Mouse (Mus musculus) left cerebral cortex, adult 11 months (tissue): ENCODE measurements around the gene Surf2.

Experiments
- DNase-seq: peaks from one replicate; pipeline ENCODE4 v3.0.0; 2022; ENCODE audit warnings: low spot score

The Surf2 gene

DNA sequence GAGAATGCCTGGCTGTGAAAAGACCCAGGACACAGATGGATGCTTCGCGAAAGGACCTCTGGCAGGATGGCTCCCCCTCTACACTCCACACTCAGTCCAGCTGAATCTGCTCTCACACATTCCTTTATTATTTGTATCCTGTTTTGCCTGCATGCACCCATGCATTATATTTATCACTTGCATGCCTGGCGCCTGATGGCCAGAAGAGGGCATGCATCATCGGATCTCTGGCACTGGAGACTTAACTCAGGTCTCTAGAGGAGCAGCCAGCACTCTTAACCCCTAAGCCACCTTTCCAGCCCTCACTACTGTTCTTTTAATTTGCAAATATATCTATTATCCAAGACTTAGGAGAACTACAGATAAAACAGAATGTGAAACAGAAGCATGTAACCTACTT, 44.6 kb downstream of the Surf2 start:
- no peak for DNase-seq

DNA sequence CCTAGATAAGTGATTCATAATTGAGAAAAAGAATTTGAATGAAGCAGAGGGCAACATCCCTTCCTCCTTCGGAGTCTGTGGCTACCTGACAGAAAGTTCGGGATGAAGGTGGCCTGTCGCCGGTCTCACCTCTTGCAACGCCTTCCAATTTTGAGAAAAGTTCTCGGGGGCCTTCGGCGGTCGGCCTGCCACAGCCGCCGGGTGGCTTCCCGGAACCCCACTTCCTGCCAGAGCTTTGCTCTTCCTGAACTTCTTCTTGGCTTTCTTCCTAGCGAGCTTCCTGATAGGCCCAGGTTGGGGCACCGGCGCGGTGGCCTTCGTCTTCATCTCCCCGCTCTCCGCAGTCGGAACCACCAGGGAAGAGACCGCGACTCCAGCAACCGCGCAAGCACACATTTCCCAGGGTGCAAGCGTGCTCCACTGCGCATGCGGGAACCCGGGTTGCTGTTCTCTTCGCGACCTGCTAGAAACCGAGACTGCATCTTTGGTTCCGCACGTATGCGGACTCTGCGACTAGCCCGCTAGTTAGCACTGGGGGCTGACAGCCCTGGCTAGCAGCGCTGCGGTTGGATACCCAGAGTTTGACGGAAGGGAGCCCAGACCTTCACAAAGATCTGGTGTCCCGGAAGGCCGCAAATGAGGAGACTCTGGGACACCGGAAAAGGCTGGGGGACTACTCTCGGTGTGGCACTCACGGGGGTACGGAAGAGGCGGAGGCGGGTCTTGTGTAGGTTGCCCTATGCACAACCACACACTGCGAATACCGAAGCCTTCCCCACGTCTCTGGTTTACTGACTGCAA, 48.0 kb downstream of the Surf2 start, which contains the start of gene Rexo4:
Rexo4 (minus strand) TSS at position 464 of the 801 bp plus-strand sequence.
- DNase-seq, result peak; percentile 90

DNA sequence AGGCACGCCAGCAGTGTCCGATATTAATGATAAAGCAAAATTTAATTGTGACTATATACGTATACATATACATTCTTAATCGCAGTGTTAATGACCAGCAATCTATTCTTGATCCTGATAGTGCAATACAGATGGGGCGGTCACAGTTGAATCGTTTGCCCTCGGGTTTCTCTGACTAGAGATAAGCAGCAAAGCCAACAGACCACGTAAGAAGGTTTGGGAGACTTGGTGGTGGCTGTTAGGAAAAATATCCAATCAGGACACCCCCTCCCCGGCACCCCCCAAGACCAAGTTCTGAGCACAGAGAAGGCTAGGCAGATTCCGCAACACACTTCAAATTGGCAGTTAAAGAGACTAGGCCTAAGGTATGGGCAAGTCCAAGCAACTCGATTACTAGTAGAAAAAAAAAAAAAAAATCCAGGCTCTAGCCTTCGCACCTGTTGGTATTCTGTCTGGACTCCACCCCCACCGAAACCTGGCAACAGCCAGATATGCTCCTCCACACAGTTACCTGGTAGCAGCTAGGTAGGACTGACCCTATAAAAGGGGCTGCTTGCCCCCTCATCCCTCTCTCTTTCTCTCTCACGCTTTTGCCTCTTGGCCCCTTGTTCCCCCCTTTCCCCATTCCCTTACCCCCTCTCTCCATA, 48.7 kb downstream of the Surf2 start:
- no peak for DNase-seq

DNA sequence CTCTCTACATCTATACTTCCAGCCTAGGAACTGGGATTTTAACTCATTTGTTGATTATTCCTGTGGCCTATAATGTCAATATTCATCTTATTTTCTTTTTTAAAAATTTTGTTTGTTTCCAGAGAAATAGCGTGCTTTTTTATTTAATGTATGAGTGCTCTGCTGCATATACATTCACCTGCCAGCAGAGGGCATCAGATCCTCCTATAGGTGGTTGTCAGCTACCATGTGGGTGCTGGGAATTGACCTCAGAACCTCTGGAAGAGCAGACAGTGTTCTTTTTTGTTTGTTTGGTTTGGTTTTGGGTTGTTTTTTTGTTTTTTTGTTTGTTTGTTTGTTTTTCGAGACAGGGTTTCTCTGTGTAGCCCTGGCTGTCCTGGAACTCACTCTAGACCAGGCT, 51.1 kb downstream of the Surf2 start:
- DNase-seq, result no peak
